In the genomic region with DNA sequence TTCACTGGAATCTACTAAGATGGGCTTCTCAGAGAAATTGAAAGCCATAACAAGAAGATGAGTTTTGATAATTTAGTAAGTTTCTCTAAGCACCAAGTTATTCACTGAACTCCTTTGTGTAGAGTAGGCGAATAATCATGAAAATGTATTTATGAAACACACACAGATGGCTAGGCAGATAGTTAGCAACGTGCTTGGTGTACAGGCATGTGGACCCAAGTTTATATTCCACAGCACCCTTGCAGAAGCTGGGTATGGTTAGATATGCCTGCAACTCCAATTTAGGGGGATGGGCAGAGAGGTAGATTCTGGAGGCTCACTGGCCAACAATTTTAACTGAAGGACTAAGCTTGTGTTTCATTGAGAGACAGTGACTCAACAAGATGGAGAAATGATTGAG, we compare ENCODE assay signal across 17 mouse cellular contexts. TPM values are rescaled to one million over a fixed set of nuclear protein-coding genes. Genes with fewer than 3 reads are reported as not detected.
"Had no signal": no experiment of that assay in that cellular context is flagged by ENCODE, and none has a peak within 500 bp of the region (broad histone marks: within the 10 kb centered on the region; RNA-seq: fewer than 3 reads in every experiment).

No protein-coding gene starts in this region.

- H3K4me2 ChIP-seq: lung, embryonic 14.5 days; midbrain, embryonic 12.5 days; midbrain, embryonic 15.5 days; neural tube, embryonic 12.5 days; stomach, embryonic 15.5 days had no signal

- H3K27ac ChIP-seq: midbrain, embryonic 10.5 days; midbrain, embryonic 12.5 days; midbrain, embryonic 15.5 days; neural tube, embryonic 12.5 days; stomach, embryonic 15.5 days; stomach, postnatal 0 days had no signal

- H3K27me3 ChIP-seq: midbrain, embryonic 12.5 days; midbrain, embryonic 15.5 days; neural tube, embryonic 12.5 days; stomach, embryonic 15.5 days had no signal

- H3K4me1 ChIP-seq: midbrain, embryonic 10.5 days; midbrain, embryonic 12.5 days; midbrain, embryonic 15.5 days; neural tube, embryonic 12.5 days; stomach, embryonic 15.5 days had no signal

- ATAC-seq: midbrain, embryonic 15.5 days had no signal

- H3K9me3 ChIP-seq: midbrain, embryonic 10.5 days; midbrain, embryonic 12.5 days; midbrain, embryonic 15.5 days; neural tube, embryonic 12.5 days; stomach, embryonic 15.5 days had no signal

- H3K4me3 ChIP-seq: midbrain, embryonic 10.5 days; midbrain, embryonic 12.5 days; midbrain, embryonic 15.5 days; neural tube, embryonic 12.5 days; stomach, embryonic 15.5 days had no signal

- H3K36me3 ChIP-seq: midbrain, embryonic 10.5 days; midbrain, embryonic 12.5 days; midbrain, embryonic 15.5 days; neural tube, embryonic 12.5 days; stomach, embryonic 15.5 days had no signal

- H3K9ac ChIP-seq: lung, embryonic 14.5 days; midbrain, embryonic 12.5 days; midbrain, embryonic 15.5 days; neural tube, embryonic 12.5 days; stomach, embryonic 15.5 days had no signal

- DNase-seq: lung, adult 18-20 months; lung, embryonic 14.5 days; lung, postnatal 10 days; lung, postnatal 4 days; right cerebral cortex, postnatal 14 days; thymus, adult 18-20 months; thymus, postnatal 25 days; thymus, postnatal 4 days had no signal

RNA-seq across cellular contexts. Expression of gene Dpp10, which starts 13.4 kb away (rescaled TPM):
- total RNA-seq: megakaryocyte, adult 5-6 weeks; megakaryocyte-erythroid progenitor cell, adult 5-6 weeks; monocyte, adult 5-6 weeks had no signal
- polyA plus RNA-seq: lung, embryonic 14.5 days had no signal
